Mouse (Mus musculus) heart, adult 2 months (tissue): ENCODE results near the gene Nanog. TPM values are rescaled to one million over a fixed set of nuclear protein-coding genes. Genes with fewer than 3 reads are reported as not detected.
A peak's percentile ranks its signal among the peaks of the same experiment; 100 is the strongest.

Experiments used
- DNase-seq, 2 experiments: peaks; one replicate each; pipeline ENCODE4 v3.0.0; 2021
- H3K27ac ChIP-seq: fragments of 200-600 bp; 2 replicates; pipeline ENCODE4 v1.8.1; 2022
- H3K27me3 ChIP-seq: fragments of 200-500 bp; 2 replicates; pipeline ENCODE4 v1.6.1; 2012; ENCODE audit warnings: mild to moderate bottlenecking, low read length, inconsistent platforms, mixed read lengths; ENCODE audit not compliant: control insufficient read depth, insufficient read depth
- H3K36me3 ChIP-seq: fragments of 200-500 bp; 2 replicates; pipeline ENCODE4 v1.6.1; 2012; ENCODE audit warnings: low read length, inconsistent platforms; ENCODE audit not compliant: control insufficient read depth, insufficient read depth
- H3K4me1 ChIP-seq: fragments of 200-500 bp; 2 replicates; pipeline ENCODE4 v1.6.1; 2011; ENCODE audit warnings: low read length; ENCODE audit not compliant: control insufficient read depth, insufficient read depth
- H3K4me3 ChIP-seq: fragments of 200-600 bp; 2 replicates; pipeline ENCODE4 v1.8.1; 2022
- H3K79me2 ChIP-seq: fragments of 200-500 bp; replicated peaks from 2 replicates; pipeline ENCODE4 v1.6.1; 2012; ENCODE audit warnings: mild to moderate bottlenecking, inconsistent platforms, low read length, moderate library complexity, mixed read lengths; ENCODE audit not compliant: control insufficient read depth, insufficient read depth
- H3K9ac ChIP-seq: fragments of 200-500 bp; 2 replicates; pipeline ENCODE4 v1.6.1; 2012; ENCODE audit warnings: low read depth, mild to moderate bottlenecking, control low read depth, inconsistent platforms, low read length, mixed read lengths
- CTCF ChIP-seq: fragments of 200-600 bp; IDR thresholded peaks from 2 replicates; pipeline ENCODE4 v1.8.1; 2022; ENCODE audit warnings: antibody characterized with exemption, mild to moderate bottlenecking, moderate library complexity
- EP300 ChIP-seq: fragments of 200-500 bp; IDR thresholded peaks from 2 replicates; pipeline ENCODE4 v1.6.1; 2011; ENCODE audit warnings: low read depth, low read length, control low read depth; ENCODE audit not compliant: insufficient read depth
- POLR2A ChIP-seq: fragments of 200-500 bp; IDR thresholded peaks from 2 replicates; pipeline ENCODE4 v1.6.1; 2011; ENCODE audit warnings: mild to moderate bottlenecking, low read depth, low read length, control low read depth; ENCODE audit not compliant: insufficient read depth
- WGBS: fragments of 180-500 bp; shearing (Covaris S2); methylation state at CpG from one replicate; pipeline ENCODE4 v1.1.7; 2018; 5-methylcytosine and 5-hydroxymethylcytosine counted together
- intact Hi-C: fragments of 180-260 bp; cut with DNase I; formaldehyde crosslinking; loops from one replicate; pipeline ENCODE4 v1.15.1; 2025
- long read RNA-seq: library from polyadenylated mRNA; stranded (forward); transcript quantifications from one replicate; pipeline ENCODE4 v2.0.0, GENCODE M21; 2021
- polyA plus RNA-seq: library from polyadenylated mRNA; depleted of rRNA; stranded (reverse); fragments of >200 nt; gene quantifications from 2 replicates; pipeline ENCODE4 v1.2.3, GENCODE M21; 2012; rRNA removed
- total RNA-seq, 2 experiments: library from RNA; stranded (reverse); gene quantifications; 2 replicates each; pipeline ENCODE4 v1.2.3; 2021

The Nanog gene
- total RNA-seq: not detected
- not detected in 2 replicates for polyA plus RNA-seq
- long read RNA-seq: 0 reads

DNA sequence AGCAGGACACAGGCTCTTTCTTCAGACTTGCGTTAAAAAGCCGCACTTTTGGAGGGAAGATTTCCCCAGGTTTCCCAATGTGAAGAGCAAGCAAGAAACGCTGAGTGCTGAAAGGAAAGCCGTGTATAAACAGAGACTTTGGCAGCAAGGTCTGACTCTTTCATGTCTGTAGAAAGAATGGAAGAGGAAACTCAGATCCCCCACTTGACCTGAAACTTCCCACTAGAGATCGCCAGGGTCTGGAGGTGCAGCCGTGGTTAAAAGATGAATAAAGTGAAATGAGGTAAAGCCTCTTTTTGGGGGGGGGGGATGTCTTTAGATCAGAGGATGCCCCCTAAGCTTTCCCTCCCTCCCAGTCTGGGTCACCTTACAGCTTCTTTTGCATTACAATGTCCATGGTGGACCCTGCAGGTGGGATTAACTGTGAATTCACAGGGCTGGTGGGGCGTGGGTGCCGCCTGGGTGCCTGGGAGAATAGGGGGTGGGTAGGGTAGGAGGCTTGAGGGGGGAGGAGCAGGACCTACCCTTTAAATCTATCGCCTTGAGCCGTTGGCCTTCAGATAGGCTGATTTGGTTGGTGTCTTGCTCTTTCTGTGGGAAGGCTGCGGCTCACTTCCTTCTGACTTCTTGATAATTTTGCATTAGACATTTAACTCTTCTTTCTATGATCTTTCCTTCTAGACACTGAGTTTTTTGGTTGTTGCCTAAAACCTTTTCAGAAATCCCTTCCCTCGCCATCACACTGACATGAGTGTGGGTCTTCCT, at the start of gene Nanog:
Nanog (plus strand) TSS at position 454 of the 765 bp plus-strand sequence.
- WGBS: 37% methylated on average over 12 of the region's 12 CpGs
- Histone ChIP-seq H3K79me2 (no peaks in the 10 kb centered on the region), H3K36me3 (no peaks in the 10 kb centered on the region), H3K9ac (no peak within 1 kb of the TSS), H3K27ac (no peak within 1 kb of the TSS), H3K4me3 (no peak within 1 kb of the TSS), H3K4me1 (no peaks in the 10 kb centered on the region), H3K27me3 (no peaks in the 10 kb centered on the region)
- intact Hi-C loops: no loop called here
- TF ChIP-seq CTCF (no peak), POLR2A (no peak)
- no peak for DNase-seq

- intact Hi-C loops: no loop called here
- no peaks in the 10 kb centered on the region for H3K36me3 ChIP-seq
- peaks cover 1% of the 10 kb centered on the region; the same call in 1 of the 2 replicates for H3K4me1 ChIP-seq
- DNase-seq: no peak
- H3K27me3 ChIP-seq: peaks cover 1% of the 10 kb centered on the region; the same call in 1 of the 2 replicates
- WGBS: 63% methylated on average over 5 of the region's 5 CpGs
- H3K79me2 ChIP-seq: no peaks in the 10 kb centered on the region
- no peak overlapping the region for H3K4me3 ChIP-seq
- no peak for TF ChIP-seq POLR2A
- no peak for TF ChIP-seq CTCF
- no peak for TF ChIP-seq EP300
- H3K27ac ChIP-seq: no peak overlapping the region
- H3K9ac ChIP-seq: no peak overlapping the region
Measured at GRCm38 (mm10) chr6:122657630-122658029, 49.7 kb upstream of the Nanog start.

DNA sequence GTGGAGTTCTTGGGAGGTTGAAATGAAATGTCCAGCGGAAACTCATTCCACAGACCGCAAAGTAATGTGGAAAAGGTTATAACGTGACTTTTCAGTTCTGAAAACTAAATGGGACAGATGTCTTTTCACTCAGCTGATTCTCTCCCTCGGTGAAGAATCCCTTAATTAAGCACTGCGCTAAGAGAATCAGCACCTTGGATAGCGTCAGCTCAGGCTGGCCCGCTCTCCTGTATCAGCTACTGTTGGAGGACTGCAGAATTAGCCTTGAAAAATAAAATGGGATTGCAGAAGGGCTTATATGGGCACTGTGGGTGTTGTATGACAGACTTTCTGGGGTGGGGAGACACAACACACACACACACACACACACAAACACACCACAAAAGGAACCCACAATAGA, 47.7 kb upstream of the Nanog start:
- H3K27ac ChIP-seq: no peak overlapping the region
- no peaks in the 10 kb centered on the region for H3K4me1 ChIP-seq
- WGBS: 17% methylated on average over 7 of the region's 7 CpGs
- peaks cover under 1% of the 10 kb centered on the region; the same call in 1 of the 2 replicates for H3K27me3 ChIP-seq
- no peak overlapping the region for H3K4me3 ChIP-seq
- DNase-seq: no peak
- H3K36me3 ChIP-seq: no peaks in the 10 kb centered on the region
- TF ChIP-seq CTCF (no peak), EP300 (no peak), POLR2A (no peak)
- no peaks in the 10 kb centered on the region for H3K79me2 ChIP-seq
- intact Hi-C loops: no loop called here
- H3K9ac ChIP-seq: no peak overlapping the region

DNA sequence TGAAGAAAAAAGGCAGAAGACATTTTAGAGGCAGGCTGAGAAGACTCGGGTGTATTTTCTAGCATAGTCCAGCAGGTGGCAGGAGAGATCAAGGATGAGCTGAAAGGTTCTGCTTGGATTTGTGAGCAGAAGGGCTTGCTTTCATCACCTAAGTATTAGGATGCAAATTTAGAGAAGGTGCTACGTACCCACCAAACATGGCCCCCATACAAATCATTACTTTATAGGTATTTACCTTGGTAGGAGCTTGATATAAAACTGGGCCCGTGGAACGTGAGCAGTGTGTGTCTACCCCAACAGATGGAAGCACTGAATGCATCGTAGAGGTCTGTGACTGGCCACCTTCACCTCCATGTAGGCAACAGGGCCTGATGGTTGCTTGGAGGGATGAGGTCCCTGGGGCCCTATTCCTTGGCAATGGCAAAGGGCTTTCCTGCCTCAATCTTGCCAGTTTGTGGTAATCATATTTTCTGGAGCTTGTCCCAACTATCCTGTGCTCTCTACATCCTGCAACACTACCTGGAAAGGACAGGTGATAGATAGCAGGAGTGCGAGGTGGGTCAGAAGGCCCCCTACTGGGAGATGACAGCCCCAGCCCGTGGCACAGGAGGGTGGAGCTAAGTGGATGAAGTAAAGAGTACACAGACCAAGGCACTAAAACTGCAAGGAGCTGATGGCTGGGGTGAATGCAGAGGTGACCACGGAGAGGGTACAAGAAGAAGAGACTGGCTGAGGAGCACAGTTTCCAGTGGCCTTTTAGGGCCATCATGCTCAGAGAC, 46.5 kb upstream of the Nanog start:
- peak in 1 of 2 experiments; percentile 25 for DNase-seq
- Histone ChIP-seq H3K36me3 (no peaks in the 10 kb centered on the region), H3K4me1 (no peaks in the 10 kb centered on the region), H3K9ac (no peak overlapping the region), H3K27me3 (no peaks in the 10 kb centered on the region), H3K27ac (no peak overlapping the region), H3K79me2 (no peaks in the 10 kb centered on the region), H3K4me3 (no peak overlapping the region)
- TF ChIP-seq CTCF (peak; percentile 79), POLR2A (no peak), EP300 (no peak)
- WGBS: 35% methylated on average over 8 of the region's 8 CpGs
- intact Hi-C loops: loop anchor here (2.0 kb wide), 1 partner anchor 126 kb away; no protein-coding TSS in a partner anchor

DNA sequence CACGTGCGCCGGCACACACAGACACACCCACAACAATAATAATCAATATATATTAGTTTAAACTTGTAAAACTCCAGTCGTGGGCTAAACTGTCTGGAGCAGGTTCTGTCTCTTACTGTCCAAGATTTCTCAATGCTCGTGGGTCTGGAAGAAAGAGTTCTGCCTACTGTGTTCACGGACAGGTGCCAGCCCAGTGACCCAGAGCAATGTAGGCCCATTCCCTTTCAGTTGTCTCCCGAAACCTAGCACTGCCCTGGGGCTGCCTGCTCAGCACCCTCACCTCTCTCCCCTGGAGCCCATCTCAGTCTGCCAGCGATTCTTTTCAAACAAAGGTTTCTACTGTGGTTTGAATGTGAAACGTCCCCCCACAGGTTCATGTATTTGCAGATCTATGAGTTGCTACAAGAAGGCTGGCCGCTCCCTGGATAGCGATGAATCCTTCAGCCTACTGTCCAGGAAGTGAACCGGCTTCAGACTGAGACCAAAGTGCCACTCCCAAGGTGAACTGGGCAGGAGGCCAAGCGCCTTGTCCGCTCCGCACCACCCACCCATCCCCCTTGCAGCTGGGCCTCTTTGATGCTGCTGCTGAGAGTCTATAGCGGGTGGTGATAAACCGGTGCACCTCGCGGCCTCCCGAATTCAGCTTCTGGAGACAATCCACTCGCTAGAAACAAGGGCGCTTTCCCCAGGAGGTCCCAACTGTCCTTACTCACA, 44.6 kb upstream of the Nanog start:
- no peak for DNase-seq
- no peak overlapping the region for H3K27ac ChIP-seq
- no peak overlapping the region for H3K9ac ChIP-seq
- no peaks in the 10 kb centered on the region for H3K27me3 ChIP-seq
- intact Hi-C loops: no loop called here
- H3K4me3 ChIP-seq: no peak overlapping the region
- no peaks in the 10 kb centered on the region for H3K4me1 ChIP-seq
- no peaks in the 10 kb centered on the region for H3K36me3 ChIP-seq
- WGBS: 29% methylated on average over 22 of the region's 22 CpGs
- no peaks in the 10 kb centered on the region for H3K79me2 ChIP-seq
- TF ChIP-seq EP300 (no peak), POLR2A (no peak), CTCF (no peak)
